Mouse (Mus musculus) heart, adult 8-10 months (tissue): ENCODE data around the gene Ugt1a7c. TPM values are rescaled to one million over a fixed set of nuclear protein-coding genes. Genes with fewer than 3 reads are reported as not detected.
A peak's percentile ranks its signal among the peaks of the same experiment; 100 is the strongest.
"Not testable (repeated sequence)": the region's sequence is repeated elsewhere in the genome, so short reads cannot be mapped to it uniquely, and the experiment has no call there.

Experiments
- DNase-seq: peaks from one replicate; pipeline ENCODE4 v3.0.0; 2022; ENCODE audit warnings: low spot score
- total RNA-seq, 4 experiments: library from RNA; stranded (reverse); gene quantifications; 2 replicates each; pipeline ENCODE4 v1.2.4; 2022

The Ugt1a7c gene
- total RNA-seq, 4 experiments from 2014 or later, result 0.68 to 1.4 (median 0.95) TPM

- not testable (repeated sequence) for DNase-seq
Measured at GRCm38 (mm10) chr1:88112769-88113168, 17.9 kb downstream of the Ugt1a7c start.

DNA sequence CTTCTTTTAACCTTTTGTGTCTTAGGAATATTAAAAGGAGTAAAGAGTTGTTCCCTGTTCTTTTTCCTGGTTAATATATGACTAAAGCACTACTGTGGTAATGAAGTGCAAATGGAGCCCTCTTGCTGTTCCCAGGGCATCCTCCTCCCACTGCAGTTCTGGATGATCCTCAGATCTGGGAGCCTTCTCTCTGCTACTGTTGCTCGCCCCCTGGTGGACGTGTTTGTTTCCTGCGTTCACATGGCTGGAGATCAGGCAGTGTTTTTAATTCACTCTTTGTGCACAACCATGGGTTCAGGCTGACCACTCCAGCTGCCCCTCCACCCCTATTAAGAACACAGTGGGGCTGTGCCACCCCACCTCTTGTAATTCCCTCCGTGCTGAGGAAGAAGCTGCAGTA, 25.7 kb downstream of the Ugt1a7c start:
- DNase-seq, result not testable (repeated sequence)

- not testable (repeated sequence) for DNase-seq
Measured at GRCm38 (mm10) chr1:88121521-88121920, 26.7 kb downstream of the Ugt1a7c start.

DNA sequence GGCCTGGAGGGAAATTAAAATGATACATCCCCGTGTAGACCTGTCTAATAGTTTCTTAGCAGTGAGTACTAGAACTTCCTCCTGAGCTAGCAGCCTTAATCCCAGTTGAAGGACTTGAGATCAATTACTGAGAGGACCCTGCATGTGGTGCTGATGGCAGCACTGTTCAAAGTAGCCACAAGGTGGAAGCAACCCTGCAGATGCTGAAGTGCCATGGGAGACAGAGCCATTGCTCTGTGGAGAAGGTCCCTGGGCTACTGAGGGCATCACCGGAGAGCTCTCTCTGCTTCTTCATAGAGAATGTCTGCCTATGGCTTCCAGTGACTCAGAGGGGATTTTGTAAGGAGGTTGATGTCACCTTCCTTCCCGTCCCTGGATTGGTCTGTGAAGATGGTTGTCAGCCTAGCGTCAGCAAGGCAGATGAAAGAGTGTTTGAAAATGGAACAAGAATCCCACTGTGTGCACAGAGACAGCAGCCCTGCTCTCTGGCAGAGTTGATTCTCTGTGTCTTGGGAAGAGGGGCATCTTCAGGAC, 31.0 kb downstream of the Ugt1a7c start:
- DNase-seq, result not testable (repeated sequence)

DNA sequence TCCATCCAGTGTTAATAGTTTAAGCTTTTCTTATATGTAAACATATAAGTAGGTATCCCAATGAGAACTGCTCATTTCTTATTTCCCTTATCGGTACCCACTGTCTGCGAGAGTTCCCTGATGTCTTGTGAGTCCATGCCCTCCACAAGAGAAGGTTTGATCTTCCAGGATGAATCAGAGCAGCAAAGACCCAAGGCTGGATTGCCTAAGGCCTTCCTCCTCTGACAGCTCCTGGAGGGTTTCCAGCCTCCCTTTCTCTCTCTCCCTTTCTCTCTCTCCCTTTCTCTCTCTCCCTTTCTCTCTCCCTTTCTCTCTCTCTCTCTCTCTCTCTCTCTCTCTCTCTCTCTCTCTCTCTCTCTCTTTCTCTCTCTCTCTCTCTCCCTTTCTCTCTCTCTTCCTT, 34.2 kb downstream of the Ugt1a7c start:
- DNase-seq, result not testable (repeated sequence)

- not testable (repeated sequence) for DNase-seq
Measured at GRCm38 (mm10) chr1:88130223-88130622, 35.4 kb downstream of the Ugt1a7c start.

- no peak for DNase-seq
Measured at GRCm38 (mm10) chr1:88133908-88134456, 39.1 kb downstream of the Ugt1a7c start.

GRCm38 (mm10) chr1:88134457-88135011, 39.7 kb downstream of the Ugt1a7c start, which contains the start of gene Ugt1a6a:
TSS of gene Ugt1a6a (plus strand) at chr1:88134809.
- DNase-seq, result peak; percentile 30

- not testable (repeated sequence) for DNase-seq
Measured at GRCm38 (mm10) chr1:88135229-88135904, 40.5 kb downstream of the Ugt1a7c start.

- peak; percentile 26 for DNase-seq
Measured at GRCm38 (mm10) chr1:88136646-88137045, 41.8 kb downstream of the Ugt1a7c start.

- DNase-seq, result no peak
Measured at GRCm38 (mm10) chr1:88137264-88137663, 42.4 kb downstream of the Ugt1a7c start.

DNA sequence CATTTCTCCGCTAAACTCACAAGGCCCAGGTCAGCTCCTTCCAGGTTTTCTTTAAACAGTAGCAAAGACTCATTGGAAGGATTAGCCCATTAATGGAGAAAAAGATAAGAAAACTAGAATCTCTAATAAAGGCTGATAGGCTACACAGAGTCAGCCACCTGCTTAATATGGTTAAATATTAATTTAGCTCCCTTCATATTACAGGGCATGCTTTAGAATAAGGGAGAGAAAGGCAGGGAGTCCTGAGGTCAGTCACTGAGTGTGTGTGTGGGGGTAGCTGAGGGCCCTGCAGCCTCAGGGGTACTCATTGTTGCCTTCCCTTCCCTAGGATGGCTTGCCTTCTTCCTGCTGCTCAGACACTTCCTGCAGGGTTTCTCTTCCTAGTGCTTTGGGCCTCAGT, 43.3 kb downstream of the Ugt1a7c start:
- DNase-seq, result no peak

- DNase-seq, result not testable (repeated sequence)
Measured at GRCm38 (mm10) chr1:88140492-88140891, 45.6 kb downstream of the Ugt1a7c start.

- DNase-seq, result peak; percentile 17
Measured at GRCm38 (mm10) chr1:88143966-88144675, 49.3 kb downstream of the Ugt1a7c start.

DNA sequence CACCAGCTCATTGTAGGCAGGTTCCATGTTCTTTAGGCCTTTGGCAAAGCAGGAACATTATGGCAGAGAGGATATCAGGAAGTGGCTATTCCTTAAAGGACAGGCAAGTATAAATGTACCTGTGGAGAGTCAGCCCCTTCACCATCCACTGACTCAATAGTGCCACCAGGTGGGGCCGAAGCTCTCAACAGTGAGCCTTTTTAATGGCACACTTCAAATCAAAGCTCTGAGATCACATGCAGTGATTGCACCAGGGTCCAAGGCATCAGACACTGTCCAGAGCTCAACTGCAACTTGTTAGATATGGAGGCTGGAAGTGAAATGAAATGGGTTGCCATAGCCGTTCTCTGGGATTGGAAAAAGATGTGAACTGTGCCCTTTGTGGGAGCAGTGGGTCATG, 50.4 kb downstream of the Ugt1a7c start:
- DNase-seq, result not testable (repeated sequence)

DNA sequence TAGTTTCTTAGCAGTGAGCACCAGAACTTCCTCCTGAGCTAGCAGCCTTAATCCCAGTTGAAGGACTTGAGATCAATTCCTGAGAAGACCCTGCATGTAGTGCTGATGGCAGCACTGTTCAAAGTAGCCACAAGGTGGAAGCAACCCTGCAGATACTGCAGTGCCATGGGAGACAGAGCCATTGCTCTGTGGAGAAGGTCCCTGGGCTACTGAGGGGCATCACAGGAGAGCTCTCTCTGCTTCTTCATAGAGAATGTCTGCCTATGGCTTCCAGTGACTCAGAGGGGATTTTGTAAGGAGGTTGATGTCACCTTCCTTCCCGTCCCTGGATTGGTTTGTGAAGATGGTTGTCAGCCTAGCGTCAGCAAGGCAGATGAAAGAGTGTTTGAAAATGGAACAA, 55.3 kb downstream of the Ugt1a7c start:
- not testable (repeated sequence) for DNase-seq

GRCm38 (mm10) chr1:88158430-88158829, 63.6 kb downstream of the Ugt1a7c start:
- DNase-seq, result no peak

- no peak for DNase-seq
Measured at GRCm38 (mm10) chr1:88165711-88166110, 70.8 kb downstream of the Ugt1a7c start, which contains the start of gene Ugt1a5. TSS of gene Ugt1a5 (plus strand) at chr1:88166012.

DNA sequence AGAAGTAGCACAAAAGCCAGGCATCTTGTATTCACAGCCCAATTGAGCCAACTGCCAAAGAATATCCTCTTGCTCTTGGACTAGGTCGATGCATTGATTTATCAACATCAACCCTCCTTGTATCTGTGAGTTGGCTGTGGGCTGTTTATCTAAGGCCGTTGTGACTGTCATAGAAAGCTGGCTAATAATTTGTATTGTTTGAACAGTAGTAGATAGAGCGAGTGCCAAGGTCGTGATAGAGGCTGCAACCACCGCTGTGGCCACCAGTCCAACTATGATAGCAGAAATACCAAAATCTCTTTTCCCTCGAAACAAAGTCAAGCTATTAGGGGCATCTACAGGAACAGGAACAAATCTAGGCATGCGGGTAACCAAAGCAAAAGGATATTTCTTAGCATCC, 77.3 kb downstream of the Ugt1a7c start:
- DNase-seq, result not testable (repeated sequence)

GRCm38 (mm10) chr1:88179657-88180056, 84.8 kb downstream of the Ugt1a7c start:
- no peak for DNase-seq

DNA sequence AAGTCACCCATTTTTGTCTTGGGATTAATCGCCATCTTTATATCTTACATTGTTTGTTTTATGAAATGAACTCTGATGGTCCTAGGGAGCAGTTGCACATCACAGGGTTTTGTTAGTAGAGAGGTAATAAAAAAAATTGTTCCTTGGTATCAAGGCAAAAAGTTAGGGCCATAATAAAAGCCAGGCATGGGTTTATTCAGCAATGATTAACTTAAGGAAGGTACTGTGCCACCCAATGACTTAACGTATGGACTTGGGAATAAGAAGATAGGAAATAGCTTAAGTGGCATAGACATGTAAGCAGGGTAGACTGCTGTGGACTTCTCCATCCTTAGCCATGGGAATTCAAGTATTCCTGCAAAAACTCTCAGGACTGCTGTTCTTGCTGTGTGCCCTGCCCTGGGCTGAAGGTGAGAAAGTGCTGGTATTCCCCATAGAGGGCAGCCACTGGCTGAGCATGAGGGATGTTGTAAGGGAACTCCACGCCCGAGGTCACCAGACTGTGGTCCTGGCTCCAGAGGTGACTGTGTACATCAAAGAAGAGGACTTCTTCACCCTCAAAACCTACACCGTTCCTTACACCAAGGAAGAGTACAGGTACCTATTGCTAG, 91.6 kb downstream of the Ugt1a7c start:
- no peak for DNase-seq

- no peak for DNase-seq
Measured at GRCm38 (mm10) chr1:88192136-88192535, 97.3 kb downstream of the Ugt1a7c start.
